Mouse (Mus musculus) heart, adult 11 months (tissue): ENCODE data around the gene Lrba.
A peak's percentile ranks its signal among the peaks of the same experiment; 100 is the strongest.

Source experiments
- DNase-seq: peaks from one replicate; pipeline ENCODE4 v3.0.0; 2022

Lrba gene

DNA sequence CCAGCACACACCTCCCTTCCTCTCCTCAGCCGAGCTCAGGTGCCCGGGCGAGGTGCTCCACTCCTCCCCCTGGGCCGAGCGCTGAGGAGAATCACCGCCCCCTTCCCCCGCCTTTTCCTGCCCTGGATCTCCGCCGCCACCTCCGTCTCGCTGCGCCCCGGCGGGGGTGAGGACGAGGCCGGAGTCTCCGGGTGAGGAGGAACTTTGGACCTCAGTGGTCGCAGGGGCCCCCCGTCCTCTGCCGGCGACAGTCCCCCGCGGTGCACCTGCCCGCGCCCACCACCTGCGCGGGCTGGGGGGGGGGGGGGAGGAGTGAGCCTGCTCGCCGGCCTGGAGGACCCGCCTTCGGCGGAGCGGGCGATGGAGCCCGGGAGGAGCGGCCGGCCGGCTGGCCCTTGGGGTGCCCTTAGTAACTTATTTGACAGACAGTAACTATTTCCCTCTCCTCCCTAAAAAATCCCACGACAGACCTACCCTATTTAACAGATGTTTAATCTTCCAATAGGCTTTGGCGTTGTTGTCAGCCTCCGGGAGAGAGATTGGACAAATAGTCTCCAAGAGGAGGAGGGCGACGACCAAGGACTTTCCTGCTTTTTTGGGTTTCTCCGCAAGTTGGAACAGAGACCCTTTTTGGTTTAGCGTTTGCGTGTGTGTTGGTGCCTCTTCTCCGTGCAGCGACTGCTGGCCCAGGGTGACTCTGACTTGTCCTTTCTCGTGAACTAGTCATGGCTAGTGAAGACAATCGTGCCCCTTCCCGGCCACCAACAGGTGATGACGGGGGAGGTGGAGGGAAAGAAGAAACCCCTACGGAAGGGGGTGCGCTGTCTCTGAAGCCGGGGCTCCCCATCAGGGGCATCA is at the start of gene Lrba:
TSS of gene Lrba (plus strand) at position 117 of the 858 bp plus-strand sequence.
- peak; percentile 98 for DNase-seq

DNA sequence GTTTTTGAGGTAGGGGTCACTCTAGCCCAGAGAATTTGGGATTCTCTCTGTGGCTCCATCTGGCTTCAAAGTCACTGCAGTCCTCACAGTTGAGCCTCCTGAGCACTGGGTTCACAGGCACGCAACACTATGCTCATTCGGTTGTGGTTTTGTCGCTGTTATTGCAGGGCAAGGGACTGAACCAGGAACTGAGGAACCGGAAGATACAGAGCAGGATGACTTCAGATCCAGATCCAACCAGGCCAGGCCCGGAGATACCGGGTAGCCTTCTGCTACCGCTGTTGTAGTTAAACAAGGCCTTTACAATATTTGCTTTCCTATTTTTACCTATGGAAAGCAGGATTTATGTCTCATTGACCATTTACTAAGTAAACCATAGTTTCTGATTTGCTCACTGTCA is 44.8 kb upstream of the Lrba start:
- DNase-seq, result no peak

DNA sequence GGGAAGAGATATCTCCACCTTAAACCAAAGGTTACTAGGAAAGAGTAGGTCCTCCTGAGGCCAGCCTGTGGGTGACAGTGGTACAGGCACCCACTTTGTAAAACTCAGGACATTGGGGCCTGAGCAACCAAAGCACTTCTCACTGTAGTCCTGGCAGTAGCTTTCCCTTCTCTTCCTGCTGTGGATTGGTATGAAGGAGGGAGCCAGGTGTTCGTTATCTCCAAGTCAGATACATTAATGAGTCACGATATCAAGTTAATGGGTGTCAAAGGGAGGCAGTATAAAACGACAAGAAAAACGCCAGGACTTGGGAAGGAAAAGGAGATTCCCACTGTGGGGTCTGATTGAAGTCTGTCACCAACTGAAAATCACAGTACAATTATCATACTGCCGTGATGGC is 43.4 kb upstream of the Lrba start:
- no peak for DNase-seq

DNA sequence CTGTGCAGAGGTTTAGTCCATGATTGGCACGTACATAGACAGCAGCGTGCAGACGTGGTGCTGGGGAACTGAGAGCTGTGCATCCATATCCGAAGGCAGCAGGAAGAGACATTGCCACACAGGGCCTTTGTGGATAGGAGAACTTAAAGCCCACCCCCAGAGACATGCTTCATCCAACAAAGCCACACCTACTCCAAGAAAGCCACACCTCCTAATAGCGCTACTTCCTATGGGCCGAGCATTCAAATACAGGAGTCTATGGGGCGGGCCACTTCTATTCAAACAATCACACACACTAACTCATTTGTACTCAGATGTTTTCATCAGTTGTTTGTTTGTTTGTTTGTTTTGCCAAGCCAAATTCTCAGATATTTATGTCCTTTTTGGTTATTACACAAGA is 39.9 kb upstream of the Lrba start:
- no peak for DNase-seq

DNA sequence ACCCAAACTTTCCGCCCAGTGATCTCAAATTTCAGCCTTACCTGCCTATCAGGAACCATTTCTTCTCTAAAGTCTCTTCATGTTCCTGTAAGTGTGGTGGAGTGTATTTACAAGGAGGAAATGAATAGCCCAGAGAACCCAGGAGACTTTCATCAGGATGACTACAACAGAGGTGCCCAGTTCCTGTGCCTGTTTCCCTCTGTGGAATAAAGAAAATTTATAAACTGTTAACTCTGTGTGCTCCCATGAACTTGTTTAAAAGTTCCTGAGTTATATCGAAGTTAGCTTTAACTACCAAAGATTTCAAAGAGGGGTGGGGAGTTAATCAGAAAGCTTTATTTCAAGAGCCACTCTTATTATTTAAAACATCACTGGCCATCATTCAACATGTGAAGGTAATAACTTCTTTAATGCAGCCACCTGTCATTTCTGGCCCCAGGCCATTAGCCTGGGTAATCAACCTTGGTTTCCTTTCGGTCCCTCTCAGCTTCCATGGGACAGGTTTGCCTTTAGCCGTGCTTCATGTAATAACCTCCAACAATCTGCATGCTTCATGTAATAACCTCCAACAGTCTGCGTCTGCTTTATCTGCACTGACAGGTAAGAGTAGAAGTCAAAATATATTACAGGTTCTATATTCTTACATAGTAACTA is 36.6 kb upstream of the Lrba start:
- DNase-seq, result no peak

DNA sequence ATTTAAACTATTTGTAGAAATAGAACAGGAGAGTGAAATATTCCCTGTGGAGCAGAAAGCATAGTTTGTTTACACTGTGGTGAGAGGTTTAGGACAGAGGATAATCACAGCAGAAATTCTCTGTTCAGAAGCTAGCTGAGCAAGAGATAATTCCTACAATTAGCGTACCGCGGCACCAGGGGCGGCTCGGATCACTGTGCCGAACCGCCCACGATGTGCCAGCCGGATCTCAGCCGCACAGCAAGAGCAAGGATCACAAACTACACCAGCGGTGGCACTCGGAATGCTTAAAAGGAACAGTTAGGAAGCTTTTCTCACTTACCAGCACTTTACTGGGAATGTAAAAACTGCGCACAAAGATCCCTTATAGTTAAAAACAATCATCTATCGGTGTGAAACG is 28.5 kb upstream of the Lrba start:
- no peak for DNase-seq

DNA sequence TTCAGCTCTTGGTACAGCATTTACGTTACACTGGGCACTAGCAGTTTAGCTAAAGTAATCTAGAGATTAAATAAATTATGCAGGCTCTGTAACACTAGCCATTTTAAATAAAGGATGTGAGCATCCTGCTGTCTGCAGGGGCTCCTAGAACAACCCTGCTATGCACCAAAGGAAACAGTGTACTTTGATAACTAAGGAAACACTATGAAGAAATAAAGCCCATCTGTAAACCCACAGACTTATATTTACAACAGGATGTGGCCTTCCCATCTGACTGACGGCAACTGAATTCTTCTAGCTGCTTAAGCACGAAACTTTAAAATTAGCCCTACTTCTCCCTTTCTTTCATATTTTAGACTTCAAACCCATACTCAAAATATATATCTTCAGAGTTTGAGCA is 28.0 kb upstream of the Lrba start:
- no peak for DNase-seq

DNA sequence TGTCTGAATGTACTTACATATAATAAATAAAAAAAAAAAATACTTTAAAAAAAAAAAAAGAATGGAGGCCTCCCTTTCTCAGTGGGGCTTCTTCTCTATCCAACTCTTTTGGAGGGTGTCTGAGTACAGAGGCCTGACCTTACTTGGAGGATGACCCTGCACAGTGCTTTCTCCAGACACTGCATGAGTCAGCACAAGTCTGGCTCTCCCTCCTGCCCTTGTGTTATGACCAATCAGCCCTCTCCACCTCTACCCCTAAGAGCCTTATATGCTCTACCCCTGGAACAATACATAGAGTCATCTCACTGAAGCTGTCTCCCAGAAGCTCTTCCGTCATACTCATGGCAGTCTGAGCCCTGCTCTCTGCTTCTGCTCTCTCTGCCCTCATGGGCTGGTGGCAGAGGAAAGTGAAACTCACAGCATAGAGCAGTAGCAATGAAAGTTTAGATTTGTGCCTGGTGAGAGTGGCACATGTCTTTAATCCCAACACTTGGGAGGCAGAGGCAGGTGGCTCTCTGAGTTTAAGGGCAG is 22.8 kb upstream of the Lrba start:
- DNase-seq, result no peak

DNA sequence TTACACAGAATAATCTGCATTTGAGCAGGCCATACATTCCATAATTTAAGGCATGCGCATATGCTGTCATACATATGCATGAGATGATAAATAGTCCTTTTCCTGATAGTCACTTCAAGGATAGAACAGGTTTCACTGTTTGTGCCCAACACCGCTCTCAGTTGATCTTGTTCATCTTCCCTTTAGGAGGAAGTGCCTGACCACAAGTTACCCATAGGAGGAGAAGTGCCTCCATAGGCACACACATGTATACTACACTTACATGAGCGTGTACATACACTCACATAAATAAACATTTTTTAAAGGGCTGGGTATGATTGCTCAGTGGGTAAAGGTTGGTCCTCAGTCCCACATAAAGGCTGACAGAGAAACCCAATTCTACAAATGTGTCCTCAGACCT is 22.0 kb upstream of the Lrba start:
- DNase-seq, result no peak

DNA sequence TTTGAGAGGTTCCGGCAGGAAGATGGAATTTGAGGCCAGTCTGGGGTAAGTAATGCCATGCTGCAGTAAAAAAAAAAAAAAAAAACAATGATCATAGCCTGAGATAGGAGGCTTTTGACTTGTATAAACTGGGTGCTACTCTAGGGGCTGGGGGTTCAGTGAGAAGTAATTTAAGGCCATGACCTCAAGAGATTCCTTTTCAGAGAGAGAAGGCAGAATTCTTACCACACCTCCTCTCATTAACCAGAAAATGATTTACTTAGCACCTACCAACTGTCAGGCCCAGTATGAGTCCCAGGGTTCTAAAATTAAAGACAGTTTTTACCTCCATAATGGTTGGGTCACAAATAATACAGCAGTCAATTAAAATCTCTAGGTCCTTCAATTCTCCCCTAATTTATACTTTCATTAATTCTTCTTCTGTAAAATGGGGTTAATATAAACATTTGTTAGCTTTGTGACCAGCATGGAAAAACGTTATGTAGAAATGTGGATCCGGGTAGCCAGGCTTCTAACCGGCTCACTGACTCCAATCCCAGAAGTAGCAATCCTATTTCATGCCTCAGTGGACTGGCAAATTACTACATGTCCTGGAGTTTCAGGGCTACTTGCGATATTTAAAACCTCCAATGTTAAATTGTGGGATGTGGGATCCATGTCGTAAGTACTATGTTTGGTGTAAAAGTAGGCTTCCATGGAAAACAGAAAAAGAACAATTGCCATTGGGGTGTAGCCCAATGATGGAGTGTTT is 19.7 kb upstream of the Lrba start:
- DNase-seq, result no peak

DNA sequence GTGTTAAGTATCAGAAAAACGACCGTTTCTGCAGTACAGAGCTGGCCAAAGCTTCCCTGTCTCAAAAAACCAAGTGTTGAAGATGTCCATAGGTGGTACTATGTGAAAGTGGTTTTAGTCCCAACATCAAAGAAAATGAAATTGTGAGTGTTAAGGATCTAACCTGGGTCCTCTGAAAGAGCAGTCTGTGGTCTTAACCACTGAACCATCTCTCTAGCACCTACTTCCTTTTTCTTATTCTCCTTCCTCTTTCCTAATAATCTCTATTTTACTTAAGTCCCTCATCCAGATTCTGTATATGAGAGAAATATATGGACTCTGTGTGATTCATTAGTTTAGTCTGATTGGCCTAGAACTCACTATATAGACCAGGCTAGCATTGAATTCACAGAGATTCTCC is 17.9 kb upstream of the Lrba start:
- DNase-seq, result peak; percentile 46

DNA sequence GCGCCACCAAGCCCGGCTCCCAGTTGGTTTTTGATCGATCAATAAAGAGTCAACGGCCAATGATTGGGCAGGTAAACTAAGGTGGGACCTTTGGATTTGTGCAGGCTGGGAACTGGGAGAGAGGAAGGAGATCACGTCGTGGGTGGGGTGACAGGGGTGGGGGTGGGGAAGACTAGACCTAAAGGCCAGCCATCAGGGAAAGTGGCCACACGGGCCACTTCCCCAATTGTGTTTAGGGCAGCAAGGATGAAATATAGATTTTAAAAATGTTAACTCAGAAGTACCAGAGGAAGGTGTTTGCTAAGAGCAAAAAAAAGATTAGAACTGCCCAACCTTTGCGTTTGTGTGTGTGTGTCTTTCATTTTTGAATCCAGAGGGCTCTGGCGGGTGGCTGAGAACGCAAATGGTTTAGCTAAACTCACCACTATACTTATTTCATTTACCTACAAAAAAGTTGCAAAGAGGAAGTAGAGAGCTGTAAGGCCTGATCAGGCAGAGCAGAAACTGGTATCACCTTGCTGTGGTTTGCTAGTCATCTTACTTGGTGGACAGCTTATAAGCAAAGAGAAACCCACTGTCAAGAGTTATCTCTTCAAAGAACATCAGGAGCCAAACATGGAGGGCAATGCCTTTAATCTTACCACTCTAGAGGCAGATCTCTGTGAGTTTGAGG is 14.1 kb upstream of the Lrba start:
- DNase-seq, result peak; percentile 46

DNA sequence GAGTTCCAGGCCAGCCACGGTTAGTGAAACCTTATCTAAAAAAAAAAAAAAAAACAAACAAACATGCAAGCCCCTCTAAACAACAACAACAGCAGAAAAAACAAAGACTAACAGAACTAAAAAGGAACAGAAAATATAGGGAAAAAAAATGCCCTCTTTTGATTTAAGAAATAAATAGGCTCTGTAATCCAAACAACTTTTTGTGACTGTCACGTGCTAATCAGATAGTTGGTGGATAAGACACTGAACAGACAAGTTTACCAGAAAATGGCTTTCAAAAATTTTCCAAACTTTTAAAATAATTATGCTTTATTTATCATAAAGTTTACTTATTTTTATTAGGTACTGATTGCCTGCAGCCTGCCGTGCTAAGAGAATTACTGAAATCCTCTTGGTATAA is 13.5 kb upstream of the Lrba start:
- peak; percentile 22 for DNase-seq

DNA sequence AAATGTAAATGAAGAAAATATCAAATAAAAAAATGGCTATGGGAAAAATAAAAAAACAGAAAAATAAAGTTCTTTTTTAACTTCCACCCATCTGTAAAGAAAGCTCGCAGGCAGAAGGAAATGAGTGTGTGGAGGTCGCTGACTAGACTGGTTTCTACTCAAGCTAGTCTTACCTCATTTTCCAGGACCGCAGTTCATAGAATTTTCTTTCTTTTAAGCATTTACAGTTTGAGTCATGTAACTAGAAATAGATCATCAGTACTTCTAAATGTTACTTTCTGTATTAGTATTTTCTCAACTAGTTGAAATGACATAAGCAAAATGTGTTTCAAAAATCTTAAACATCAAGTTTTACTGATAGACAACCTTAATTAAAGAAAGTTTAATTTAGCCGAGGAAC is 10.2 kb upstream of the Lrba start:
- DNase-seq, result no peak

DNA sequence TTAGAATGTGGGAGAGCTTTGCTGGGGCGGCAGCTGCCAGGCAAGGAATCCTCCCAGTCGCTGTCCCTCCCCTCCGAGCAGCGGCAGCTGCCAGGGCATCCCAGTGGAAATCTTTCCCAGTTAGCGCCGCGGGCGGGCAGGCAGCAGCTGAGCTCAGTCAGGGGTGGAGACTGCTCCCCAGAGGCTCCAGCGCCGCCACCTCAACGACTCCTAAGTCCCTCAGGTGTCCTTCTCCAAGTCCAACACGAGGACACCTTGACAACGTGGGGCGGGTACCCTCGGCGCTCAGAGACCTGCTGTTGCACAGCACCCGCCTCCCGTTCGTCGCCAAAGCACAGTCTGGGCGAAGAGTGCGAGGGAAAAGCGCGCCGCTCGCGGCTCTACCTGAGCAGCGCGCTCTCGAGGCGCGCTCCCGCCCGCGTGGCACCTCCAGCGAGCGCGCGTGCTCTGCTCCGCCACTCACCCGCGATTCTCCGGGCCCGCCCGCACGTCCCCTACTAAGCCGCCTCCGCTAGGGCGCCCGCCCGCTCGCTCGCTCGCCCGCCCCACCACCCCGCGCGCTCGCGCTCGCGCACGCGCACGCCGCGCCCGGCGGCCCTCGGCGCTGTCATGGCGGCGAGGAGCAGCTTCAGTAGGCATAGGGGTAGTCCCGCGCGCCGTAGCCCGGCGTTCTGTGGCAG is 706 bp upstream of the Lrba start:
- DNase-seq, result peak; percentile 99

DNA sequence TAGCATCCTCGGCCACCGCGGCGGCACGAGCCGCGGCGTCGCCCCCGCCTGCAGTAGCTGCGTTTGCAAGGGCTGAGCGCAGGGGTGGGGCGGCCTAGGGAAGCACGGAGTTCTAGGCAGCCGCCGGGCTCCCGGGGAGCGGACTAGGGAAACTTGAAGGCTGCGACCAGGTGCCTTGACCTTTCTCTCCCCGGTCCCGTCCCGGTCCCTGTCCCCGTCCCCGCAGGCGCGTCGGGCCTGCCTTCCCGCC is 241 bp upstream of the Lrba start:
- DNase-seq, result no peak

DNA sequence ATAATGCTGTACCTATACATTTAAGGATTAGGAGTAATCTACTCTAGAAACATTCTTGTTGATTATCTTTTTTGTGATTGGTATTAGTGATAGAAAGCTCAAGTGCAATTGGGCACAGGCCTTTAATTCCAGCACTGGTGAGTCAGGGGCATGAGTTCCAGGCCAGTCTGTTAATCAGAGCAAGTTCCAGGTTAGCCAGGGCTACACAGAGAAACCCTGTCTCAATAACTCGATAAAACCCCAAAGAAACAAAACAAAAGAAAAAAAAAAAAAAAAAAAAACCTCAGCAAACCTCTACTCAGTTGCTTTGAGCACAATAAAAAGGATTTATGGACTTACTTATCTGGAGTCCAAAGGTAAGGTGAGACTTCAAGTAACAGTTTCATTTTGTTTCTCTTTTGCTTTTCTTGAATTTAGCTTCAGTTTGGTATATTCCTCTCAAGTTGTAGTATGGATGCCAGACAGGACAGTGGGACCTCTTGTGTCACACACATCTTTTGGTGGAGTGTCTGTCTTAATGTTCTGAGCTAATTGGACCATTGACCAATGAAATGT is 7.1 kb downstream of the Lrba start:
- DNase-seq, result no peak

DNA sequence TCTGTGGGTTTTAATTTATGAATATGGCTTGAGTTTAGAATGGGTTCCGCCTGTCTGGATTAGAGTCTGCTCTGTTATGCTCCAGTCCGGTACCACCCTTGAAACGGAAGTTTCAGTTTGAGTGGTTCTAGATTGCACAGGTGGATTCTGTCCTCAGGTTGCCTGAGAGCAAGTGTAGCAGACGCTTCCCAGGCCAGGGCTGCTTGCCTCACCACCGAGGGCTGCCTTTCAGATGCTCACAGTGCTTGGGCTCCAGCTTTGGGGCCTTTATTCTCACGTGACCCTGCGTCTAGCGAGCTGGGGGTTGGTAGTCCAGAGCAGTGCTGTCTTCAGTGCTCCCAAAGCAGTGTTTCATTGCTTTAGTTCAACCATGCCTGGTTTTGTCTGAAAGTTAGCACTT is 22.7 kb downstream of the Lrba start:
- DNase-seq, result peak; percentile 77

DNA sequence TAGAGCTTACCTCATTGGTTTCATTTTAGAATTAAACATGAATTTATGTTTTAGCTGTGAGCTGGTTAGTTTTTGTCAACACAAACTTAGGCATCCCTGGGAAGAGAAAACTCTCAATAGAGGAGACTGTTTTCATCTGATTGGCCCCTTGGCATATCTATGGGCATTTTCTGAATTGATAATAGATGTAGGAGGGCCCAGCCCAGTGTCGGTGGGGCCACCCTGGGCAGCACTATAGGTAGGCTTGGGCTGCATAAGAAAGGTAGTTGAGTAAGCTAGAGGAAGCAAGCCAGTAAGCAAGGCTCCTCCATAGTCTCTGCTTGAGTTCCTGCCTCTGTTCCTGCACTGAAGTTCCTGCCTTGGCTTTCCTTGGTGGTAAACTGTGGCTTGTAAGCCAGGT is 26.7 kb downstream of the Lrba start:
- DNase-seq, result no peak

DNA sequence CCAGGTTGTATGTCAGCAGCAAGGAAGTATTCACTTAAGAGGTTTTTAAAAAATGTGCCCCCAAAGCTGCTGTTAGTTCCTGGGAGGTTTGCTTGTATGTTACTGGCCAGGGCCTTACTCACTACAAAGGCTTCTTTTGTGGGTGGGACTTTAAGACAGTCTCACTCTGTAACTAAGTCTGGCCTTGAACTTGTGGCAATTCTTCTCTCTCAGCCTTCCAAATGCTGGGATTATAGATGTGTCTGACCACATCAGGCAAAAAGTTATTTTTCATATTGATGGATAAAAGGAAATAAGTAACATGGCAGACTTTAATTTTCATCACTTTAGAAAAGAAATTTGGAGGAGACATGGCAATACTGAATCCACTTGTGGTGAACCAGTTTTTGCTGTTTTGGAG is 28.1 kb downstream of the Lrba start:
- no peak for DNase-seq

DNA sequence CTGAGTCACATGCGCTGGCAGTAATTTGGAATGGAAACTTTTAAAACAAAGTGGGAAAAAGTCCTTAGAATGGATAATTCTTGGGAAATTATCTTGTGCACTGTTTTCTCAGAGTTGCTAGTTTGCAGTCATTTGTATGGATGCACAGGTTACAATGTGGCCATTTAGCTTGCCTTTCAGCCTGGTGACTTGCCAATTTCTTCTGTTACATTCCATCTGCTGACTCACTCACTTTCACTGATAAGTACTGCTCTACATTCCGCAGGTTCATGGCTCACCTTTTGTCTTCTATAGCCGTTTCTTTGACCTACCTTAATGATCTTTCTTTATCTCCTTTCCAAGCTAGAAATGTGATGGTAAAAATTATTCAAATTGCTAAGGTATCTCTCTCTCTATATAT is 28.6 kb downstream of the Lrba start:
- DNase-seq, result peak; percentile 15

DNA sequence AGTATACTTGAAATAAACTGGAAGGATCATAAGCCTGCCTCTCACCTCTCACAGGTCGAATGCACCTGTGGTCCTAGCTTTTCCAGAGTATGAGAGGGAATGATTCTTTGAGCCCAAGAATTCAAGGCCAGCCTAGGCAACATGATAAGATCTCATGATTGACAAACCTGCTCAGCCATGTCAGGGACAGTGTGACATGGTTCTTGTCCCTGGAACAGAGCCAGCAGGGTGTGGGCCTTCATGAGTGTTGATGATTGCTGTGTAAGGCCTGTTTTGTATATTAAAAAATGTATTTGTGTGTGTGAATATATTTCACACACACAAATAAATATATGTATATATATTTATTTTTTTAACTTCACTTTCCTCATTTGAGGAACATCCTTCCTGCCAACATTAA is 29.3 kb downstream of the Lrba start:
- peak; percentile 85 for DNase-seq
